Mouse (Mus musculus): Measurements from ENCODE around the gene Selenow. TPM values are rescaled to one million over a fixed set of nuclear protein-coding genes. Genes with fewer than 3 reads are reported as not detected.

The Selenow gene
- polyA plus RNA-seq, 1 experiment from 2014 or later, result 981 TPM

- no peak within 1 kb of the TSS for H3K9ac ChIP-seq (replicated peaks; ENCODE audit: low read length)
- H3K27ac ChIP-seq (replicated peaks; ENCODE audit: low read depth, low read length), result no peak within 1 kb of the TSS
- no peak for DNase-seq (ENCODE audit: low spot score)
- no peak within 1 kb of the TSS for H3K4me3 ChIP-seq (ENCODE audit: low read depth, low read length)
- H3K9me3 ChIP-seq (replicated peaks; ENCODE audit: control insufficient read depth, low read length), result no peaks in the 10 kb centered on the region
- WGBS, result 92% methylated on average over 2 of the region's 2 CpGs
- ATAC-seq (replicated peaks; ENCODE audit: insufficient number of reproducible peaks, low FRiP score, low TSS enrichment, low read depth), result no peak
- no peaks in the 10 kb centered on the region for H3K27me3 ChIP-seq (ENCODE audit: control insufficient read depth, insufficient read depth, low read length)
- no peaks in the 10 kb centered on the region for H3K4me1 ChIP-seq (ENCODE audit: control insufficient read depth, insufficient read depth, low read length)
- no peaks in the 10 kb centered on the region for H3K36me3 ChIP-seq (replicated peaks; ENCODE audit: control insufficient read depth, insufficient read depth, low read depth, low read length)
- no peak within 1 kb of the TSS for H3K4me2 ChIP-seq (ENCODE audit: low read depth, low read length)
Observed at GRCm38 (mm10) chr7:15882317-15882716, 39.9 kb downstream of the Selenow start, which contains the start of gene Crxos. Gene Crxos (plus strand): TSS chr7:15882617.

- no peaks in the 10 kb centered on the region for H3K27me3 ChIP-seq (ENCODE audit: control insufficient read depth, insufficient read depth, low read length)
- no peak overlapping the region for H3K4me2 ChIP-seq (ENCODE audit: low read depth, low read length)
- H3K9me3 ChIP-seq (replicated peaks; ENCODE audit: control insufficient read depth, low read length), result no peaks in the 10 kb centered on the region
- no peak overlapping the region for H3K27ac ChIP-seq (replicated peaks; ENCODE audit: low read depth, low read length)
- ATAC-seq (replicated peaks; ENCODE audit: insufficient number of reproducible peaks, low FRiP score, low TSS enrichment, low read depth) (0 out of 2 replicates have a peak, but pooled peaks have one; percentile 41), DNase-seq (ENCODE audit: low spot score) (no peak)
- WGBS, result 58% methylated on average over 3 of the region's 3 CpGs
- H3K4me3 ChIP-seq (ENCODE audit: low read depth, low read length), result no peak overlapping the region
- H3K36me3 ChIP-seq (replicated peaks; ENCODE audit: control insufficient read depth, insufficient read depth, low read depth, low read length), result no peaks in the 10 kb centered on the region
- no peaks in the 10 kb centered on the region for H3K4me1 ChIP-seq (ENCODE audit: control insufficient read depth, insufficient read depth, low read length)
- no peak overlapping the region for H3K9ac ChIP-seq (replicated peaks; ENCODE audit: low read length)
Observed at GRCm38 (mm10) chr7:15881831-15882230, 40.4 kb downstream of the Selenow start.

GRCm38 (mm10) chr7:15881388-15881787 lies 40.8 kb downstream of the Selenow start:
- no peaks in the 10 kb centered on the region for H3K9me3 ChIP-seq (replicated peaks; ENCODE audit: control insufficient read depth, low read length)
- no peaks in the 10 kb centered on the region for H3K36me3 ChIP-seq (replicated peaks; ENCODE audit: control insufficient read depth, insufficient read depth, low read depth, low read length)
- H3K4me1 ChIP-seq (ENCODE audit: control insufficient read depth, insufficient read depth, low read length), result no peaks in the 10 kb centered on the region
- H3K4me3 ChIP-seq (ENCODE audit: low read depth, low read length), result no peak overlapping the region
- no peak overlapping the region for H3K27ac ChIP-seq (replicated peaks; ENCODE audit: low read depth, low read length)
- no peak overlapping the region for H3K9ac ChIP-seq (replicated peaks; ENCODE audit: low read length)
- 4% methylated on average over 7 of the region's 7 CpGs for WGBS
- H3K4me2 ChIP-seq (ENCODE audit: low read depth, low read length), result no peak overlapping the region
- peak; percentile 1 for DNase-seq (ENCODE audit: low spot score)
- no peak; the same call in 1 of the 2 replicates for ATAC-seq (replicated peaks; ENCODE audit: insufficient number of reproducible peaks, low FRiP score, low TSS enrichment, low read depth)
- no peaks in the 10 kb centered on the region for H3K27me3 ChIP-seq (ENCODE audit: control insufficient read depth, insufficient read depth, low read length)

- Histone ChIP-seq H3K4me3 (ENCODE audit: low read depth, low read length) (no peak within 1 kb of the TSS), H3K4me2 (ENCODE audit: low read depth, low read length) (no peak within 1 kb of the TSS), H3K9me3 (replicated peaks; ENCODE audit: control insufficient read depth, low read length) (no peaks in the 10 kb centered on the region), H3K27ac (replicated peaks; ENCODE audit: low read depth, low read length) (no peak within 1 kb of the TSS), H3K9ac (replicated peaks; ENCODE audit: low read length) (no peak within 1 kb of the TSS), H3K36me3 (replicated peaks; ENCODE audit: control insufficient read depth, insufficient read depth, low read depth, low read length) (no peaks in the 10 kb centered on the region), H3K4me1 (ENCODE audit: control insufficient read depth, insufficient read depth, low read length) (no peaks in the 10 kb centered on the region), H3K27me3 (ENCODE audit: control insufficient read depth, insufficient read depth, low read length) (no peaks in the 10 kb centered on the region)
- no peak for ATAC-seq (replicated peaks; ENCODE audit: insufficient number of reproducible peaks, low FRiP score, low TSS enrichment, low read depth)
- WGBS, result 43% methylated on average over 4 of the region's 4 CpGs
- DNase-seq (ENCODE audit: low spot score), result no peak
Observed at GRCm38 (mm10) chr7:15879756-15880155, 42.4 kb downstream of the Selenow start, which contains the start of gene Crx. Gene Crx (minus strand): TSS chr7:15879968.

Other genes starting within 250 kb of the Selenow start
- gene Obox5, start 172.3 kb downstream of the Selenow start, polyA plus RNA-seq (2014; fragmentation: Nextera tagmentation; extraction: Ambion mirVana), result not detected in 2 replicates
- not detected in 2 replicates for gene Obox6, start 82.7 kb downstream of the Selenow start, polyA plus RNA-seq (2014; fragmentation: Nextera tagmentation; extraction: Ambion mirVana)
- gene Crx, start 42.4 kb downstream of the Selenow start, polyA plus RNA-seq (2014; fragmentation: Nextera tagmentation; extraction: Ambion mirVana), result 0.10 TPM in 1 of 2 replicates, not detected in the other
- gene Crxos, start 39.8 kb downstream of the Selenow start, polyA plus RNA-seq (2014; fragmentation: Nextera tagmentation; extraction: Ambion mirVana), result not detected in 2 replicates
- 190 and 194 TPM in 2 replicates for gene Nop53, start 23.7 kb upstream of the Selenow start, polyA plus RNA-seq (2014; fragmentation: Nextera tagmentation; extraction: Ambion mirVana)
- gene Ehd2, start 45.2 kb upstream of the Selenow start, polyA plus RNA-seq (2014; fragmentation: Nextera tagmentation; extraction: Ambion mirVana), result 10.2 and 10.6 TPM in 2 replicates
- gene Bicra, start 125.5 kb upstream of the Selenow start, polyA plus RNA-seq (2014; fragmentation: Nextera tagmentation; extraction: Ambion mirVana), result 4.2 and 5.9 TPM in 2 replicates
- gene Zfp541, start 139.4 kb upstream of the Selenow start, polyA plus RNA-seq (2014; fragmentation: Nextera tagmentation; extraction: Ambion mirVana), result not detected in 2 replicates
- 147 and 168 TPM in 2 replicates for gene Napa, start 176.1 kb upstream of the Selenow start, polyA plus RNA-seq (2014; fragmentation: Nextera tagmentation; extraction: Ambion mirVana)
- 22.1 and 23.5 TPM in 2 replicates for gene Kptn, start 197.5 kb upstream of the Selenow start, polyA plus RNA-seq (2014; fragmentation: Nextera tagmentation; extraction: Ambion mirVana)
- gene Slc8a2, start 207.4 kb upstream of the Selenow start, polyA plus RNA-seq (2014; fragmentation: Nextera tagmentation; extraction: Ambion mirVana), result 0.25 and 0.42 TPM in 2 replicates

Data from embryonic facial prominence, embryonic 11.5 days (tissue).